Mouse (Mus musculus) megakaryocyte, embryonic 14.5 days (primary cell): Measurements from ENCODE around the gene Adam15.

Source experiments
- FLI1 ChIP-seq: IDR thresholded peaks from 2 replicates; pipeline ENCODE4 v1.6.1; 2012; ENCODE audit warnings: low read length, inconsistent platforms, mixed read lengths
- GATA1 ChIP-seq: IDR thresholded peaks from 3 replicates; pipeline ENCODE4 v1.6.1; 2012; ENCODE audit warnings: mixed read lengths, low read length, inconsistent platforms, borderline replicate concordance

DNA sequence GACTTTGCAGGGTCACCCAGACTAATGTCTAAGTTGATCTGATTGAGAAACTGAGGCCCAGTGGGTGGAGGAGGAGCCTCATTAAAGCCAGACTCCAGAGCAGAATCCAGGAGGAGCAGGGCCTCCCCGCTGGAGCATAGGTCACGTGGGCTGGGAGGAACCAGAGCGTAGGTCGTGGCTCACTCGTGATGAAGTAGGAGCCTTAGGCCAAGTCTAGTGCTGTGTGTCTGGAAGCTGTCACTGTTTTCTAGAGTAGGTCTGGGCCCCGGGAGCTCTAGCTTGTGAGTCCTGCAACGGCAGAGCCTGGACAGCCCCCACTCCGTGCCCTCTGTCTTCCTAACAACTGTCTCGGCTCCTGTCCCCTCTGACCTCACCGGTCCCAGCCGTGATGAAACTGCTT is 17.5 kb upstream of the Adam15 start:
- no peak for TF ChIP-seq GATA1
- TF ChIP-seq FLI1 = no peak
